ENCODE assay signal across 23 mouse cellular contexts in the genomic region with DNA sequence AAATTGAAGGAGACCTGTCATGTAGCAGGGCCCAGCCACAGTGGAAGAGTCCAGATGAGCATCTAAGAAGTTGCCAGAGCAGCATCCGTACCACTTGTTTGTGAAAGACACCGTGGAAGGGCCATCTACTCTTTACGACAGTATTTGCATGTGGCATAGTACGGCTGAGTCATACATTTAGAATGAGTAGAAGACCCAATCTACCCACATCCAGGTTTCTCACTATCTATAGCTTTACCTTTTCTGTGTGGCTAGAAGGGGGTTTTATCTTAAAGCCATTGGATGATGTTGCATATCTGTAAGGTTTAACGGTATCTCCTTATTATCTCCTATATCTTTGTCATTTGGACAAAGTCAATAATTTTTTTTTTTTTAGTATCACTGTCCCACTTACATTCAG. TPM values are rescaled to one million over a fixed set of nuclear protein-coding genes. Genes with fewer than 3 reads are reported as not detected.
DNase-seq lines count a peak whose midpoint lies in the region; ATAC-seq and TF ChIP-seq lines count a peak whose summit lies in the region.
"Had no signal": no experiment of that assay in that cellular context is flagged by ENCODE, and none has a peak within 500 bp of the region (broad histone marks: within the 10 kb centered on the region; RNA-seq: fewer than 3 reads in every experiment).

No protein-coding gene starts in this region.

- TF ChIP-seq EP300 in MEL (IDR thresholded peaks at IDR 0.05; ENCODE audit: low read depth in 1 of 2, low read length in 2 of 2), result peak in 1 of 2 experiments; percentile 30; a peak in 1 of 4 replicates
- no peak for TF ChIP-seq EP300 in lung, postnatal 0 days (IDR thresholded peaks at IDR 0.05)

- H3K4me3 ChIP-seq in MEL (ENCODE audit: control insufficient read depth in 1 of 2, insufficient read depth in 1 of 2, low read depth in 2 of 2, low read length in 2 of 2), result no peak overlapping the region
- no peak overlapping the region for H3K4me3 ChIP-seq in intestine, embryonic 15.5 days (replicated peaks)
- no peak overlapping the region for H3K4me3 ChIP-seq in lung, postnatal 0 days (ENCODE audit: low read depth, low read length)
- no peak overlapping the region for H3K4me3 ChIP-seq in forebrain, embryonic 13.5 days
- H3K4me3 ChIP-seq: embryonic facial prominence, embryonic 12.5 days; forebrain, embryonic 10.5 days; heart, embryonic 10.5 days; heart, embryonic 15.5 days; limb, embryonic 12.5 days; liver, embryonic 15.5 days had no signal

- no peak overlapping the region for H3K4me2 ChIP-seq in intestine, embryonic 15.5 days (replicated peaks)
- no peak overlapping the region for H3K4me2 ChIP-seq in lung, postnatal 0 days (replicated peaks; ENCODE audit: low read depth, low read length)
- no peak overlapping the region for H3K4me2 ChIP-seq in forebrain, embryonic 13.5 days
- H3K4me2 ChIP-seq: embryonic facial prominence, embryonic 12.5 days; heart, embryonic 15.5 days; limb, embryonic 12.5 days; liver, embryonic 15.5 days; lung, embryonic 14.5 days; midbrain, embryonic 11.5 days had no signal

- no peaks in the 10 kb centered on the region for H3K9me3 ChIP-seq in MEL (replicated peaks; ENCODE audit: insufficient read depth, low read length)
- no peaks in the 10 kb centered on the region for H3K9me3 ChIP-seq in intestine, embryonic 15.5 days
- no peaks in the 10 kb centered on the region for H3K9me3 ChIP-seq in lung, postnatal 0 days (ENCODE audit: low read length)
- H3K9me3 ChIP-seq in forebrain, embryonic 13.5 days (replicated peaks), result no peaks in the 10 kb centered on the region
- H3K9me3 ChIP-seq: embryonic facial prominence, embryonic 12.5 days; forebrain, embryonic 10.5 days; heart, embryonic 10.5 days; heart, embryonic 15.5 days; limb, embryonic 12.5 days; liver, embryonic 15.5 days had no signal

- DNase-seq in A20 (ENCODE audit: low read depth, low spot score), result peak; percentile 11
- no peak for DNase-seq in MEL (ENCODE audit: low read depth, low spot score)
- peak; percentile 58 for DNase-seq in splenic B cell, adult 2 months (ENCODE audit: low read depth, low spot score)
- no peak for DNase-seq in thymus, postnatal 0 days (ENCODE audit: low spot score)
- no peak for DNase-seq in lung, postnatal 0 days (ENCODE audit: low spot score)
- DNase-seq: cerebellum, adult 11 months; cerebellum, adult 9-10 months; embryo, embryonic 11 days; gastrocnemius, postnatal 10 days; layer of hippocampus, adult 9-11 months had no signal

- no peak for TF ChIP-seq POLR2A in MEL (IDR thresholded peaks at IDR 0.05; ENCODE audit: control insufficient read depth in 1 of 2, insufficient read depth in 1 of 2, low read depth in 1 of 2, low read length in 2 of 2, poor library complexity in 1 of 2)

- TF ChIP-seq CTCF in MEL (IDR thresholded peaks at IDR 0.05 in 2 of 3, conservative IDR thresholded peaks at IDR 0.05 in 1 of 3; ENCODE audit: control insufficient read depth in 1 of 3, insufficient read depth in 1 of 3, low read depth in 2 of 3, low read length in 3 of 3, poor library complexity in 1 of 3, severe bottlenecking in 1 of 3), result no peak
- no peak for TF ChIP-seq CTCF in lung, postnatal 0 days (IDR thresholded peaks at IDR 0.05)

- peaks cover 11 to 19% of the 10 kb centered on the region in 2 experiments for H3K4me1 ChIP-seq in MEL (ENCODE audit: control insufficient read depth in 1 of 2, insufficient read depth in 2 of 2, low read length in 2 of 2)
- H3K4me1 ChIP-seq in intestine, embryonic 15.5 days (replicated peaks), result 0 out of 2 replicates have a peak, but pooled peaks cover 2% of the 10 kb centered on the region
- H3K4me1 ChIP-seq in lung, postnatal 0 days (ENCODE audit: insufficient read depth, low read depth, low read length), result peaks cover 21% of the 10 kb centered on the region
- no peaks in the 10 kb centered on the region for H3K4me1 ChIP-seq in forebrain, embryonic 13.5 days
- H3K4me1 ChIP-seq: embryonic facial prominence, embryonic 12.5 days; forebrain, embryonic 10.5 days; limb, embryonic 12.5 days had no signal

- WGBS in intestine, embryonic 15.5 days, result 68% methylated on average over 5 of the region's 5 CpGs
- 84% methylated on average over 5 of the region's 5 CpGs for WGBS in lung, postnatal 0 days
- 98% methylated on average over 5 of the region's 5 CpGs for WGBS in forebrain, embryonic 13.5 days

- H3K27ac ChIP-seq in MEL (ENCODE audit: control insufficient read depth, low read depth, low read length), result no peak overlapping the region
- H3K27ac ChIP-seq in intestine, embryonic 15.5 days, result peak overlapping the region; percentile 45
- H3K27ac ChIP-seq in lung, postnatal 0 days (ENCODE audit: low read length), result no peak overlapping the region
- no peak overlapping the region for H3K27ac ChIP-seq in forebrain, embryonic 13.5 days
- H3K27ac ChIP-seq: embryonic facial prominence, embryonic 12.5 days; forebrain, embryonic 10.5 days; heart, embryonic 10.5 days; heart, embryonic 15.5 days; limb, embryonic 12.5 days; liver, embryonic 15.5 days had no signal

- H3K9ac ChIP-seq in MEL (ENCODE audit: control insufficient read depth, low read depth, low read length, poor library complexity, severe bottlenecking), result no peak overlapping the region
- H3K9ac ChIP-seq in intestine, embryonic 15.5 days, result no peak overlapping the region
- H3K9ac ChIP-seq in lung, postnatal 0 days (replicated peaks; ENCODE audit: low read depth), result no peak overlapping the region
- H3K9ac ChIP-seq in forebrain, embryonic 13.5 days, result no peak overlapping the region
- H3K9ac ChIP-seq: embryonic facial prominence, embryonic 12.5 days; heart, embryonic 15.5 days; limb, embryonic 12.5 days; liver, embryonic 15.5 days; lung, embryonic 14.5 days had no signal

- no peaks in the 10 kb centered on the region for H3K27me3 ChIP-seq in MEL (ENCODE audit: control insufficient read depth in 1 of 2, insufficient read depth in 2 of 2, low read length in 2 of 2)
- H3K27me3 ChIP-seq in intestine, embryonic 15.5 days (replicated peaks), result no peaks in the 10 kb centered on the region
- H3K27me3 ChIP-seq in splenic B cell, adult 2 months (ENCODE audit: control insufficient read depth, insufficient read depth, low read length, poor library complexity, severe bottlenecking), result no peaks in the 10 kb centered on the region
- no peaks in the 10 kb centered on the region for H3K27me3 ChIP-seq in lung, postnatal 0 days (replicated peaks; ENCODE audit: insufficient read depth, low read length)
- H3K27me3 ChIP-seq in forebrain, embryonic 13.5 days, result no peaks in the 10 kb centered on the region
- H3K27me3 ChIP-seq: embryonic facial prominence, embryonic 12.5 days; heart, embryonic 15.5 days; limb, embryonic 12.5 days; liver, embryonic 15.5 days had no signal

- no peaks in the 10 kb centered on the region for H3K79me2 ChIP-seq in MEL (ENCODE audit: control insufficient read depth, insufficient read depth, low read length, poor library complexity)

- ATAC-seq in intestine, embryonic 15.5 days, result peak; percentile 28
- ATAC-seq in lung, postnatal 0 days, result no peak
- ATAC-seq in erythroid progenitor cell, adult 5-6 weeks (replicated peaks; ENCODE audit: low FRiP score, poor library complexity, severe bottlenecking), result no peak
- no peak for ATAC-seq in forebrain, embryonic 13.5 days
- ATAC-seq: forebrain, embryonic 16.5 days; midbrain, embryonic 16.5 days had no signal

- H3K36me3 ChIP-seq in MEL (ENCODE audit: control insufficient read depth in 1 of 2, insufficient read depth in 2 of 2, low read length in 2 of 2), result peaks cover 2 to 28% of the 10 kb centered on the region in 2 experiments; a peak in 3 of 4 replicates
- H3K36me3 ChIP-seq in intestine, embryonic 15.5 days, result peaks cover 10% of the 10 kb centered on the region
- H3K36me3 ChIP-seq in splenic B cell, adult 2 months (ENCODE audit: control insufficient read depth, insufficient read depth, low read length, poor library complexity, severe bottlenecking), result peaks cover 2% of the 10 kb centered on the region; the same call in 1 of the 2 replicates
- H3K36me3 ChIP-seq in lung, postnatal 0 days (ENCODE audit: insufficient read depth, low read length), result peaks cover 20% of the 10 kb centered on the region
- no peaks in the 10 kb centered on the region; the same call in 1 of the 2 replicates for H3K36me3 ChIP-seq in forebrain, embryonic 13.5 days (ENCODE audit: poor library complexity, severe bottlenecking)

- no peak for TF ChIP-seq RAD21 in MEL (IDR thresholded peaks at IDR 0.05; ENCODE audit: low read depth, low read length)

TF ChIP-seq in MEL, 35 proteins besides CTCF, POLR2A, EP300 and RAD21:
- TF ChIP-seq GATA1 (IDR thresholded peaks at IDR 0.05; ENCODE audit: low read depth, low read length) (peak; percentile 52; the same call in 1 of the 2 replicates), ZNF384 (IDR thresholded peaks at IDR 0.05; ENCODE audit: low read depth, low read length) (peak; percentile 48), NELFE (IDR thresholded peaks at IDR 0.05; ENCODE audit: low read depth, low read length) (no peak)

RNA-seq across cellular contexts. Expression of a gene that starts 59.7 kb away (rescaled TPM):
- 4.9 and 5.1 TPM in 2 replicates for total RNA-seq in MEL (2012; rRNA removed)
- 10 to 100 TPM in 1 of 2 experiments, not detected in 1; 19.4 TPM for polyA plus RNA-seq in MEL (2012; ENCODE audit: insufficient read depth in 1 of 2, insufficient read length in 2 of 2, low read depth in 1 of 2, low replicate concordance in 2 of 2, missing spikeins in 1 of 2)
- 26.6 and 34.7 TPM in 2 replicates for polyA plus RNA-seq in intestine, embryonic 15.5 days (2015; fragmentation: Nextera tagmentation; extraction: Ambion mirVana)
- 54.9 and 57.8 TPM in 2 replicates for polyA plus RNA-seq in thymus, postnatal 0 days (2015; fragmentation: Nextera tagmentation; extraction: Ambion mirVana)
- 64.9 and 75.4 TPM in 2 replicates for polyA plus RNA-seq in lung, postnatal 0 days (2015; fragmentation: Nextera tagmentation; extraction: Ambion mirVana)
- 55.1 and 69.6 TPM in 2 replicates for total RNA-seq in erythroid progenitor cell, adult 5-6 weeks (2015; ENCODE audit: low replicate concordance)
- 33.4 and 66.5 TPM in 2 replicates for total RNA-seq in erythroid progenitor cell, adult 5-6 weeks (2017; ENCODE audit: low replicate concordance)
- polyA plus RNA-seq in forebrain, embryonic 13.5 days (2015; fragmentation: Nextera tagmentation; extraction: Ambion mirVana), result 10.9 and 13.7 TPM in 2 replicates

Comparison
In these comparisons a context has a peak if more than half of its experiments do, and no peak if none do; other contexts are left out.
1. DNase-seq: peak in A20 (single experiment) and splenic B cell, adult 2 months (single experiment); none in MEL (single experiment), thymus, postnatal 0 days (single experiment) and lung, postnatal 0 days (single experiment).